Mouse (Mus musculus) lung, postnatal 0 days (tissue): ENCODE results near the gene Trappc3l.

Source experiments
- CTCF ChIP-seq: IDR thresholded peaks from 2 replicates; pipeline ENCODE4 v1.5.1; 2016; ENCODE audit warnings: antibody characterized with exemption, mild to moderate bottlenecking
- EP300 ChIP-seq: IDR thresholded peaks from 2 replicates; pipeline ENCODE4 v1.6.1; 2016; ENCODE audit warnings: antibody characterized with exemption, mild to moderate bottlenecking, control low read depth

GRCm38 (mm10) chr10:34127392-34128378, 90.3 kb downstream of the Trappc3l start, which contains the start of gene Calhm6:
- TF ChIP-seq CTCF (no peak), EP300 (no peak)
